Mouse (Mus musculus): ENCODE measurements around the gene Map3k15. TPM values are rescaled to one million over a fixed set of nuclear protein-coding genes. Genes with fewer than 3 reads are reported as not detected.

Map3k15 gene
- polyA plus RNA-seq (2012; ENCODE audit: insufficient read depth, insufficient read length, low replicate concordance, missing spikeins), result not detected in 2 replicates

- TF ChIP-seq CTCF (IDR thresholded peaks at IDR 0.05; ENCODE audit: insufficient read depth, low read depth, low read length), result peak; percentile 78
- no peak for TF ChIP-seq POLR2A (IDR thresholded peaks at IDR 0.05; ENCODE audit: insufficient read depth, low read depth, low read length)
- WGBS, result 47% methylated on average over 102 of the region's 108 CpGs
- H3K4me1 ChIP-seq (ENCODE audit: control insufficient read depth, insufficient read depth, low read length), result no peaks in the 10 kb centered on the region
- peak within 1 kb of the TSS; percentile 44 for H3K4me3 ChIP-seq (ENCODE audit: insufficient read depth, low read depth, low read length)
- no peak within 1 kb of the TSS for H3K27ac ChIP-seq (ENCODE audit: insufficient read depth, low read depth, low read length)
Measured at GRCm38 (mm10) chrX:159988002-159988960, at the start of gene Map3k15. Gene Map3k15, plus strand, starts transcription at chrX:159988433.

- TF ChIP-seq POLR2A (IDR thresholded peaks at IDR 0.05; ENCODE audit: insufficient read depth, low read depth, low read length) (no peak), CTCF (IDR thresholded peaks at IDR 0.05; ENCODE audit: insufficient read depth, low read depth, low read length) (no peak)
- Histone ChIP-seq H3K27ac (ENCODE audit: insufficient read depth, low read depth, low read length) (no peak overlapping the region), H3K4me3 (ENCODE audit: insufficient read depth, low read depth, low read length) (no peak overlapping the region), H3K4me1 (ENCODE audit: control insufficient read depth, insufficient read depth, low read length) (no peaks in the 10 kb centered on the region)
- 89% methylated on average over 2 of the region's 2 CpGs for WGBS
Measured at GRCm38 (mm10) chrX:159942569-159942968, 45.7 kb upstream of the Map3k15 start.

GRCm38 (mm10) chrX:159943586-159943985 lies 44.6 kb upstream of the Map3k15 start:
- 82% methylated on average over 1 of the region's 1 CpGs for WGBS
- TF ChIP-seq CTCF (IDR thresholded peaks at IDR 0.05; ENCODE audit: insufficient read depth, low read depth, low read length) (no peak), POLR2A (IDR thresholded peaks at IDR 0.05; ENCODE audit: insufficient read depth, low read depth, low read length) (no peak)
- no peak overlapping the region for H3K27ac ChIP-seq (ENCODE audit: insufficient read depth, low read depth, low read length)
- H3K4me1 ChIP-seq (ENCODE audit: control insufficient read depth, insufficient read depth, low read length), result no peaks in the 10 kb centered on the region
- H3K4me3 ChIP-seq (ENCODE audit: insufficient read depth, low read depth, low read length), result no peak overlapping the region

GRCm38 (mm10) chrX:159953546-159954429 lies 34.4 kb upstream of the Map3k15 start:
- no peaks in the 10 kb centered on the region for H3K4me1 ChIP-seq (ENCODE audit: control insufficient read depth, insufficient read depth, low read length)
- H3K4me3 ChIP-seq (ENCODE audit: insufficient read depth, low read depth, low read length), result no peak overlapping the region
- no peak overlapping the region for H3K27ac ChIP-seq (ENCODE audit: insufficient read depth, low read depth, low read length)
- WGBS, result 73% methylated on average over 7 of the region's 7 CpGs
- TF ChIP-seq POLR2A (IDR thresholded peaks at IDR 0.05; ENCODE audit: insufficient read depth, low read depth, low read length), result no peak
- TF ChIP-seq CTCF (IDR thresholded peaks at IDR 0.05; ENCODE audit: insufficient read depth, low read depth, low read length), result no peak

GRCm38 (mm10) chrX:159954430-159954779 lies 33.8 kb upstream of the Map3k15 start:
- WGBS, result 69% methylated on average over 4 of the region's 4 CpGs
- Histone ChIP-seq H3K4me1 (ENCODE audit: control insufficient read depth, insufficient read depth, low read length) (no peaks in the 10 kb centered on the region), H3K4me3 (ENCODE audit: insufficient read depth, low read depth, low read length) (no peak overlapping the region), H3K27ac (ENCODE audit: insufficient read depth, low read depth, low read length) (no peak overlapping the region)
- TF ChIP-seq POLR2A (IDR thresholded peaks at IDR 0.05; ENCODE audit: insufficient read depth, low read depth, low read length) (no peak), CTCF (IDR thresholded peaks at IDR 0.05; ENCODE audit: insufficient read depth, low read depth, low read length) (no peak)

- WGBS, result 87% methylated on average over 6 of the region's 6 CpGs
- no peak overlapping the region for H3K27ac ChIP-seq (ENCODE audit: insufficient read depth, low read depth, low read length)
- TF ChIP-seq CTCF (IDR thresholded peaks at IDR 0.05; ENCODE audit: insufficient read depth, low read depth, low read length) (no peak), POLR2A (IDR thresholded peaks at IDR 0.05; ENCODE audit: insufficient read depth, low read depth, low read length) (no peak)
- H3K4me1 ChIP-seq (ENCODE audit: control insufficient read depth, insufficient read depth, low read length), result no peaks in the 10 kb centered on the region
- H3K4me3 ChIP-seq (ENCODE audit: insufficient read depth, low read depth, low read length), result no peak overlapping the region
Measured at GRCm38 (mm10) chrX:159955433-159955832, 32.8 kb upstream of the Map3k15 start.

GRCm38 (mm10) chrX:159961385-159961784 lies 26.8 kb upstream of the Map3k15 start:
- Histone ChIP-seq H3K4me1 (ENCODE audit: control insufficient read depth, insufficient read depth, low read length) (no peaks in the 10 kb centered on the region), H3K27ac (ENCODE audit: insufficient read depth, low read depth, low read length) (no peak overlapping the region), H3K4me3 (ENCODE audit: insufficient read depth, low read depth, low read length) (no peak overlapping the region)
- WGBS, result 96% methylated on average over 2 of the region's 2 CpGs
- TF ChIP-seq POLR2A (IDR thresholded peaks at IDR 0.05; ENCODE audit: insufficient read depth, low read depth, low read length) (no peak), CTCF (IDR thresholded peaks at IDR 0.05; ENCODE audit: insufficient read depth, low read depth, low read length) (no peak)

- no peak for TF ChIP-seq CTCF (IDR thresholded peaks at IDR 0.05; ENCODE audit: insufficient read depth, low read depth, low read length)
- TF ChIP-seq POLR2A (IDR thresholded peaks at IDR 0.05; ENCODE audit: insufficient read depth, low read depth, low read length), result no peak
- WGBS, result 27% methylated on average over 4 of the region's 4 CpGs
- H3K27ac ChIP-seq (ENCODE audit: insufficient read depth, low read depth, low read length), result no peak overlapping the region
- H3K4me3 ChIP-seq (ENCODE audit: insufficient read depth, low read depth, low read length), result no peak overlapping the region
- no peaks in the 10 kb centered on the region for H3K4me1 ChIP-seq (ENCODE audit: control insufficient read depth, insufficient read depth, low read length)
Measured at GRCm38 (mm10) chrX:159963273-159963672, 25.0 kb upstream of the Map3k15 start.
